Comparison of ENCODE assay signal across 8 mouse cellular contexts in genomic region chr16:37011922-37012289, GRCm38 (mm10). TPM values are rescaled to one million over a fixed set of nuclear protein-coding genes. Genes with fewer than 3 reads are reported as not detected.
A peak's percentile ranks its signal among the peaks of the same experiment; 100 is the strongest.
DNase-seq lines count a peak whose midpoint lies in the region; ATAC-seq and TF ChIP-seq lines count a peak whose summit lies in the region.

No protein-coding gene starts in this region.

- WGBS in kidney, embryonic 16.5 days: under 1% methylated on average over 26 of the region's 26 CpGs
- WGBS in embryonic facial prominence, embryonic 11.5 days: under 1% methylated on average over 26 of the region's 26 CpGs
- 0% methylated on average over 26 of the region's 26 CpGs for WGBS in hindbrain, postnatal 0 days
- under 1% methylated on average over 26 of the region's 26 CpGs for WGBS in midbrain, postnatal 0 days

- ATAC-seq in kidney, embryonic 16.5 days (ENCODE audit: low FRiP score, low TSS enrichment): peak; percentile 85
- peak; percentile 72 for ATAC-seq in embryonic facial prominence, embryonic 11.5 days (replicated peaks; ENCODE audit: insufficient number of reproducible peaks, low FRiP score, low TSS enrichment, low read depth)
- ATAC-seq in hindbrain, postnatal 0 days: peak; percentile 56
- ATAC-seq in midbrain, postnatal 0 days (ENCODE audit: low FRiP score): peak; percentile 58

- no peak for DNase-seq in kidney, postnatal 36 days
- no peak for DNase-seq in embryonic facial prominence, embryonic 11.5 days (ENCODE audit: low spot score)
- no peak for DNase-seq in hindbrain, postnatal 0 days (ENCODE audit: low spot score)
- no peak for DNase-seq in midbrain, postnatal 0 days (ENCODE audit: low spot score)
- DNase-seq in left cerebral cortex, adult 18-20 months (ENCODE audit: low spot score in 2 of 2): no peak
- DNase-seq in thymus, adult 18-20 months: no peak
- DNase-seq in ovary, postnatal 36 days (ENCODE audit: low spot score): no peak

- no peaks in the 10 kb centered on the region for H3K9me3 ChIP-seq in kidney, embryonic 16.5 days (ENCODE audit: low read length)
- H3K9me3 ChIP-seq in embryonic facial prominence, embryonic 11.5 days (replicated peaks; ENCODE audit: control insufficient read depth, low read length): no peaks in the 10 kb centered on the region
- H3K9me3 ChIP-seq in hindbrain, postnatal 0 days (ENCODE audit: low read length): no peaks in the 10 kb centered on the region
- no peaks in the 10 kb centered on the region for H3K9me3 ChIP-seq in midbrain, postnatal 0 days (ENCODE audit: low read length)

- peak overlapping the region; percentile 83 for H3K9ac ChIP-seq in kidney, embryonic 16.5 days (replicated peaks; ENCODE audit: low read length)
- H3K9ac ChIP-seq in embryonic facial prominence, embryonic 11.5 days (replicated peaks; ENCODE audit: low read length): peak overlapping the region; percentile 86
- peak overlapping the region; percentile 59 for H3K9ac ChIP-seq in hindbrain, postnatal 0 days (replicated peaks; ENCODE audit: low read length)
- H3K9ac ChIP-seq in midbrain, postnatal 0 days (replicated peaks; ENCODE audit: low read length, poor library complexity, severe bottlenecking): peak overlapping the region; percentile 57

- no peaks in the 10 kb centered on the region for H3K27me3 ChIP-seq in kidney, embryonic 16.5 days (ENCODE audit: insufficient read depth, low read length)
- no peaks in the 10 kb centered on the region for H3K27me3 ChIP-seq in embryonic facial prominence, embryonic 11.5 days (ENCODE audit: control insufficient read depth, insufficient read depth, low read length)
- H3K27me3 ChIP-seq in hindbrain, postnatal 0 days (ENCODE audit: insufficient read depth, low read length): no peaks in the 10 kb centered on the region
- no peaks in the 10 kb centered on the region for H3K27me3 ChIP-seq in midbrain, postnatal 0 days (ENCODE audit: insufficient read depth, low read length)

- no peak for TF ChIP-seq CTCF in hindbrain, postnatal 0 days (IDR thresholded peaks at IDR 0.05; ENCODE audit: low read depth)
- TF ChIP-seq CTCF in midbrain, postnatal 0 days (IDR thresholded peaks at IDR 0.05): no peak

- H3K36me3 ChIP-seq in kidney, embryonic 16.5 days (ENCODE audit: insufficient read depth, low read length): no peaks in the 10 kb centered on the region
- no peaks in the 10 kb centered on the region for H3K36me3 ChIP-seq in embryonic facial prominence, embryonic 11.5 days (replicated peaks; ENCODE audit: control insufficient read depth, insufficient read depth, low read depth, low read length)
- no peaks in the 10 kb centered on the region for H3K36me3 ChIP-seq in hindbrain, postnatal 0 days (ENCODE audit: insufficient read depth, low read length)
- H3K36me3 ChIP-seq in midbrain, postnatal 0 days (ENCODE audit: insufficient read depth, low read length): no peaks in the 10 kb centered on the region

- H3K4me3 ChIP-seq in kidney, embryonic 16.5 days (ENCODE audit: low read length): peak overlapping the region; percentile 97
- peak overlapping the region; percentile 89 for H3K4me3 ChIP-seq in embryonic facial prominence, embryonic 11.5 days (ENCODE audit: low read depth, low read length)
- H3K4me3 ChIP-seq in hindbrain, postnatal 0 days (ENCODE audit: low read length): peak overlapping the region; percentile 80
- H3K4me3 ChIP-seq in midbrain, postnatal 0 days (ENCODE audit: low read depth, low read length): peak overlapping the region; percentile 63

- peaks cover 14% of the 10 kb centered on the region for H3K4me1 ChIP-seq in kidney, embryonic 16.5 days (ENCODE audit: insufficient read depth, low read length)
- no peaks in the 10 kb centered on the region for H3K4me1 ChIP-seq in embryonic facial prominence, embryonic 11.5 days (ENCODE audit: control insufficient read depth, insufficient read depth, low read length)
- H3K4me1 ChIP-seq in hindbrain, postnatal 0 days (ENCODE audit: insufficient read depth, low read length): no peaks in the 10 kb centered on the region
- H3K4me1 ChIP-seq in midbrain, postnatal 0 days (ENCODE audit: insufficient read depth, low read length): peaks cover 9% of the 10 kb centered on the region; the same call in 1 of the 2 replicates

- H3K27ac ChIP-seq in kidney, embryonic 16.5 days (ENCODE audit: low read length): no peak overlapping the region
- H3K27ac ChIP-seq in embryonic facial prominence, embryonic 11.5 days (replicated peaks; ENCODE audit: low read depth, low read length): no peak overlapping the region
- no peak overlapping the region for H3K27ac ChIP-seq in hindbrain, postnatal 0 days
- no peak overlapping the region for H3K27ac ChIP-seq in midbrain, postnatal 0 days (ENCODE audit: low read depth, low read length)

- peak overlapping the region; percentile 82 for H3K4me2 ChIP-seq in kidney, embryonic 16.5 days (replicated peaks; ENCODE audit: low read depth, low read length)
- H3K4me2 ChIP-seq in embryonic facial prominence, embryonic 11.5 days (ENCODE audit: low read depth, low read length): peak overlapping the region; percentile 75
- peak overlapping the region; percentile 88 for H3K4me2 ChIP-seq in hindbrain, postnatal 0 days (ENCODE audit: low read depth, low read length)
- peak overlapping the region; percentile 97 for H3K4me2 ChIP-seq in midbrain, postnatal 0 days (ENCODE audit: low read depth, low read length, poor library complexity, severe bottlenecking)

RNA-seq across cellular contexts. Expression of gene Polq, which starts 0.3 kb away (rescaled TPM):
- polyA plus RNA-seq in kidney, embryonic 16.5 days (2015; fragmentation: Nextera tagmentation; extraction: Ambion mirVana): 6.3 and 7.8 TPM in 2 replicates
- 10.1 and 11.3 TPM in 2 replicates for polyA plus RNA-seq in embryonic facial prominence, embryonic 11.5 days (2014; fragmentation: Nextera tagmentation; extraction: Ambion mirVana)
- 1.6 and 3.7 TPM in 2 replicates for total RNA-seq in hindbrain, postnatal 0 days (2014; rRNA removed)
- 2.2 TPM in 2 replicates for polyA plus RNA-seq in hindbrain, postnatal 0 days (2015; fragmentation: Nextera tagmentation; extraction: Ambion mirVana)
- total RNA-seq in midbrain, postnatal 0 days (2014; rRNA removed): 1.0 and 3.1 TPM in 2 replicates
- polyA plus RNA-seq in midbrain, postnatal 0 days (2015; fragmentation: Nextera tagmentation; extraction: Ambion mirVana): 0.99 and 1.5 TPM in 2 replicates
- 1 to 10 TPM; 1.1 to 1.2 TPM for total RNA-seq in left cerebral cortex, adult 18-20 months (2021)

RNA-seq across cellular contexts. Expression of gene Fbxo40, which starts 21.6 kb away (rescaled TPM):
- polyA plus RNA-seq in kidney, embryonic 16.5 days (2015; fragmentation: Nextera tagmentation; extraction: Ambion mirVana): 1.6 and 2.2 TPM in 2 replicates
- polyA plus RNA-seq in embryonic facial prominence, embryonic 11.5 days (2014; fragmentation: Nextera tagmentation; extraction: Ambion mirVana): 0.11 TPM in 1 of 2 replicates, not detected in the other
- total RNA-seq in hindbrain, postnatal 0 days (2014; rRNA removed): 0.05 and 0.25 TPM in 2 replicates
- 0.30 and 0.39 TPM in 2 replicates for polyA plus RNA-seq in hindbrain, postnatal 0 days (2015; fragmentation: Nextera tagmentation; extraction: Ambion mirVana)
- 0.19 and 0.44 TPM in 2 replicates for total RNA-seq in midbrain, postnatal 0 days (2014; rRNA removed)
- polyA plus RNA-seq in midbrain, postnatal 0 days (2015; fragmentation: Nextera tagmentation; extraction: Ambion mirVana): 0.02 TPM in 1 of 2 replicates, not detected in the other
- under 1 TPM in 1 of 2 experiments, not detected in 1; 0.73 TPM for total RNA-seq in left cerebral cortex, adult 18-20 months (2021)
